Mouse (Mus musculus) hematopoietic multipotent progenitor cell, adult 10-12 weeks (in vitro differentiated cells): ENCODE measurements around the gene Tmem183a. TPM values are rescaled to one million over a fixed set of nuclear protein-coding genes. Genes with fewer than 3 reads are reported as not detected.

Source experiments
- polyA plus RNA-seq: library from polyadenylated mRNA; stranded (reverse); fragments of >175 nt; gene quantifications from 2 replicates; pipeline ENCODE4 v1.2.3, GENCODE M21; 2012; ENCODE audit warnings: low replicate concordance

The Tmem183a gene
- polyA plus RNA-seq = 18.8 and 32.9 TPM in 2 replicates

DNA sequence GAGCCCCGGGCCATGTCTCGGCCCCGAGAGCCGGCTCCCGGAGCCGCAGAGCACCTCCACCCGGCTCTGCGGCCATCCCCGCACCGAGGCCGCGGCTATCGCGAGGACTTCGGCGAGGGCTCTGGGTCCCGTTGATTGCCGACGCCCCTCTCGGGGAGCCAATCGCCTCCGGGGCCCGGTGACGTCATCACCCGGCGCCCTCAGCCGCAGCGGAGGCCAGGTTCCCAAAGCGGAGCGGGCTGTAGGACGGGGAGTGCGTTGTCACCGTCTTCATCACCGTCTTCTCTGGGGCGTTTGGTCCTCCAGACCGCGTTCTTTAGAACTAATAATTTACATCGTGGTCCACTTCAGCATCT is at the start of gene Tmem183a:
Tmem183a (minus strand) TSS at position 123 of the 356 bp plus-strand sequence.

DNA sequence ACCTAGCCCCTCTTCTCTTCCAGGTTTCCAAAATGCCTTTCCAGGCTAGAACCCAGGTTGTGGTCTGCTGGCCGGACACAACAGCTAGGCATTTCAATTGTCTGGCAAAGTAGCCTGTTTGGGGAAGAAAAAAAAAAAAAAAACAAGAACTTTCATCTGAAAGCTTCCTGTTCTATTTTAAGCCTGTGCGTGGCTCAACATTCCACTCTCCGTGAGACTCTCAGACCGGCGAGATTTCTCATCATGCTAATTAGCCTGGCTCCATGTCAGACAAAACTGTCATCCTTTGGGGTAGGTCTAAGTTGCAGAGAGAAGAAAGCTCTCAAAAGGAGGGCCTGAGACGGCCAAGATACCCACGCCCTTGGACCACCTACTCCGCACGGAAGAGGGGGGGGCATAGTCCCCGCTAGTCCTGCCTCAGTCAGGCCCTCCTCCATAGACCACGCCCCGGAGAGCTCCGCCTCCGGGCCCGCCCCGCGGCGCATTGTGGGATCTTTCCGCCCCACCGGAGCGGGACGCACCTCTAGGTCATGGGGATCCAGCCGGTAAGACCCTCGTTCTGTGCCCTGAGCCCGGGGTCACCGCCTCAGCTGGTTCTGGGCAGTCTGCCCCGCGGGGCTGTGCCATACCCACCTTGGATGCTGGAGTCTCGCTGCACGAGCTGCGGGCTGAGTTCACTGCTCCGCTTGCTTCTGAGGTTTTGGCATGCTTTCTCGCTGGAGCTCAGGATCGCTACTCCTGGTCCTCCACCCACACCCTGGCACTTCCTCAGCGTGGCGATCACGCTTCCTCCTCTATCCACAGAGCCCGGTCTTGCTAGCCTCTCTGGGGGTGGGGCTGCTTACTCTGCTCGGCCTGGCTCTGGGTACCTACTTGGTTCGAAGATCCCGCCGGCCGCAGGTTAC is 44.0 kb upstream of the Tmem183a start, which contains the start of gene Cyb5r1:
Cyb5r1 (plus strand) TSS at position 51 of the 905 bp plus-strand sequence.

DNA sequence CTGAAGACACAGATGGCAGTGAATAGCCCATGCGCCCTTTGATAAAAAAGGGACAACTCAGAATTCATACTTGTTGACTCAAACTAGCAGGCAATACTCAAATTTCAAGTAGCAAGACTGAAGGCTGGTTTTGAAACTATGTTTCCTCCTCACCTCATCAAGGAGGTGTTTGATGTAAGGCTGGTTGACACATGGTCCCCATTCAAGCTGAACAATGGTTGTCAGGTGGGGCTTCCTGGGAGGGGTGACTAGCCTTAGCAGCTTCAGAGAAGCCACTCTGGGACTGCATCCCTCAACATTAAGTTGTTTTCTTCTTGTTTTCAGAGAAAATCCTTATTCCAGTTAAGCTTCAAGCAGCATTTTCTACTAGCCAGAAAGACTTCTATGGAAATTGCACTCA is 23.9 kb upstream of the Tmem183a start, which contains the start of gene 4933406M09Rik:
4933406M09Rik (plus strand) TSS at position 275 of the 400 bp plus-strand sequence.

DNA sequence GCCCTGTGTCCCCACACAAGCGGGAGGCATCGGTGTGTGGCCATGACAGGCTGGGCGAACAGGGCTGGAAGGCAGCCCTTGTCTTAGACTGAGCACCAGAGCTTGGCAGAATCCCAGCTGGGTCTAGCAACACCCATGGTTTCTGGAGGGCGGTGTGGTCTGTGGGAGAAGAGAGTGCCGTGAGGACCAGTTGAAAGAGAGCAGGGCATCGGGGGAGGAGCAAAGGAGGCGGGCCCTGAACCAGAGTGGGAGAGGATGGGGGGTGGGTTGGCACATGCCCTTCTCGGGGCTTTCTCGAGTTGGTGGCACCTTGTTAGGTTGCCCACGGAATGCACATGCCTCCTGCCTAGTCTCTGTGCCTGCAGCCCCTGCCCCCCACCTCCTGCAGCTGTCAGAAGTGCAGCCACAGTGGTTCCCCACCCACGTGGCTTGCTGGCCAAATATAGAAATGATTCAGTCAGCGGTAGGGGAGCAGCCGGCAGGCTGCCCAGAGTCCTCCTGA is 29.0 kb downstream of the Tmem183a start, which contains the start of gene Ppfia4:
Ppfia4 (minus strand) TSS at position 159 of the 502 bp plus-strand sequence.

Other genes with a start within 250 kb of the Tmem183a start
- 1.4 and 4.1 TPM in 2 replicates for gene Chil1, start 179.8 kb downstream of the Tmem183a start, polyA plus RNA-seq
- gene Mybph, start 168.5 kb downstream of the Tmem183a start, polyA plus RNA-seq = 0.08 TPM in 1 of 2 replicates, not detected in the other
- not detected in 2 replicates for gene Adora1, start 126.5 kb downstream of the Tmem183a start, polyA plus RNA-seq
- gene Myog, start 72.0 kb downstream of the Tmem183a start, polyA plus RNA-seq = not detected in 2 replicates
- 40.3 and 96.5 TPM in 2 replicates for gene Ppfia4, start 29.1 kb downstream of the Tmem183a start, polyA plus RNA-seq
- gene 4933406M09Rik, start 24.0 kb upstream of the Tmem183a start, polyA plus RNA-seq = not detected in 2 replicates
- 29.4 and 30.2 TPM in 2 replicates for gene Cyb5r1, start 43.6 kb upstream of the Tmem183a start, polyA plus RNA-seq
- gene Adipor1, start 53.4 kb upstream of the Tmem183a start, polyA plus RNA-seq = 111 and 249 TPM in 2 replicates
- gene Klhl12, start 93.6 kb upstream of the Tmem183a start, polyA plus RNA-seq = 3.5 and 3.8 TPM in 2 replicates
- gene Rabif, start 132.7 kb upstream of the Tmem183a start, polyA plus RNA-seq = 6.0 and 15.6 TPM in 2 replicates
- not detected in 2 replicates for gene Mgat4e, start 187.7 kb upstream of the Tmem183a start, polyA plus RNA-seq
- 6.7 and 20.9 TPM in 2 replicates for gene Kdm5b, start 198.2 kb upstream of the Tmem183a start, polyA plus RNA-seq